Mouse (Mus musculus) limb, embryonic 13.5 days (tissue): Measurements from ENCODE around the gene Clasp1. TPM values are rescaled to one million over a fixed set of nuclear protein-coding genes. Genes with fewer than 3 reads are reported as not detected.

Experiments
- ATAC-seq: fragments of 200-750 bp; cut with Nextera tagmentation; 2 replicates; pipeline ENCODE4 v1.8.0; 2017; ENCODE audit warnings: low read depth, moderate number of reproducible peaks, moderate TSS enrichment; ENCODE audit not compliant: low FRiP score
- H3K27ac ChIP-seq: fragments of 300-500 bp; sonication (generic); 2 replicates; pipeline ENCODE4 v1.5.1; 2015; ENCODE audit warnings: inconsistent platforms, mild to moderate bottlenecking, moderate library complexity
- H3K27me3 ChIP-seq: fragments of 300-500 bp; sonication (generic); 2 replicates; pipeline ENCODE4 v1.6.1; 2015; ENCODE audit warnings: mild to moderate bottlenecking, inconsistent platforms
- H3K36me3 ChIP-seq: fragments of 300-500 bp; sonication (generic); 2 replicates; pipeline ENCODE4 v1.6.1; 2015; ENCODE audit warnings: inconsistent platforms, mild to moderate bottlenecking, moderate library complexity
- H3K4me1 ChIP-seq: fragments of 300-500 bp; sonication (generic); 2 replicates; pipeline ENCODE4 v1.6.1; 2015; ENCODE audit warnings: inconsistent platforms
- H3K4me2 ChIP-seq: fragments of 300-500 bp; sonication (generic); replicated peaks from 2 replicates; pipeline ENCODE4 v1.6.1; 2015; ENCODE audit warnings: inconsistent platforms, mild to moderate bottlenecking, moderate library complexity
- H3K4me3 ChIP-seq: fragments of 300-500 bp; sonication (generic); 2 replicates; pipeline ENCODE4 v1.5.1; 2015; ENCODE audit warnings: moderate library complexity, mild to moderate bottlenecking, inconsistent platforms
- H3K9ac ChIP-seq: fragments of 300-500 bp; sonication (generic); 2 replicates; pipeline ENCODE4 v1.6.1; 2015; ENCODE audit warnings: mild to moderate bottlenecking, inconsistent platforms
- H3K9me3 ChIP-seq: fragments of 300-500 bp; sonication (generic); 2 replicates; pipeline ENCODE4 v1.6.1; 2016; ENCODE audit warnings: inconsistent platforms
- WGBS: fragments of 180-500 bp; shearing (Covaris S2); methylation state at CpG from one replicate; pipeline ENCODE4 v1.1.7; 2015; 5-methylcytosine and 5-hydroxymethylcytosine counted together
- polyA plus RNA-seq: library from polyadenylated mRNA; unstranded; fragments of >200 nt; fragmentation: Nextera tagmentation; extraction: Ambion mirVana; gene quantifications from 2 replicates; pipeline ENCODE4 v1.2.1, GENCODE M21; 2015

The Clasp1 gene
- polyA plus RNA-seq, 1 experiment from 2014 or later, result 66.3 TPM

DNA sequence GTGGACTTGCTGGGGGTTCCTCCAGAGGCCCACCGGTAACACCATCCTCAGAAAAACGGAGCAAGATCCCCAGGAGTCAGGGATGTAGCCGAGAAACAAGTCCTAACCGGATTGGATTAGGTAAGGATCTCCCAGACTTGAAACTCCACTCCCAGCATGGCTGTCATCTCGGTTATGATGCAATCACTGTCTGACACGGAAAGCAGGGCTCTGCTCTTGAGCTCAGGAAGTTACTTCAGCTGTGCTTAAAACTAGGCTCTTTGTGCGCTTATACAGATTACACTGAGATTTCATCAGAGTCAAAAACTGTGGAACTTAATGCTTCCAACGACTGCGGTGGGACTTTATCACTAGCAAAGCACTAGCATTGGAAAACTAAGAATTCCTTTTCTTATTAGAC lies 136.5 kb downstream of the Clasp1 start:
- peaks cover 2% of the 10 kb centered on the region; the same call in 1 of the 2 replicates for H3K9me3 ChIP-seq
- peaks cover 76% of the 10 kb centered on the region for H3K36me3 ChIP-seq
- H3K27ac ChIP-seq, result no peak overlapping the region
- H3K4me3 ChIP-seq, result no peak overlapping the region
- no peak overlapping the region for H3K4me2 ChIP-seq
- no peak overlapping the region for H3K9ac ChIP-seq
- WGBS, result 88% methylated on average over 9 of the region's 9 CpGs
- H3K27me3 ChIP-seq, result no peaks in the 10 kb centered on the region
- no peaks in the 10 kb centered on the region for H3K4me1 ChIP-seq
- no peak for ATAC-seq

- no peaks in the 10 kb centered on the region for H3K27me3 ChIP-seq
- WGBS, result 88% methylated on average over 1 of the region's 1 CpGs
- H3K4me1 ChIP-seq, result no peaks in the 10 kb centered on the region
- peaks cover 92% of the 10 kb centered on the region for H3K36me3 ChIP-seq
- peaks cover 2% of the 10 kb centered on the region; the same call in 1 of the 2 replicates for H3K9me3 ChIP-seq
- H3K4me2 ChIP-seq, result no peak overlapping the region
- H3K9ac ChIP-seq, result no peak overlapping the region
- H3K4me3 ChIP-seq, result no peak overlapping the region
- H3K27ac ChIP-seq, result no peak overlapping the region
- ATAC-seq, result no peak
Observed at GRCm38 (mm10) chr1:118529213-118529612, 140.4 kb downstream of the Clasp1 start.

DNA sequence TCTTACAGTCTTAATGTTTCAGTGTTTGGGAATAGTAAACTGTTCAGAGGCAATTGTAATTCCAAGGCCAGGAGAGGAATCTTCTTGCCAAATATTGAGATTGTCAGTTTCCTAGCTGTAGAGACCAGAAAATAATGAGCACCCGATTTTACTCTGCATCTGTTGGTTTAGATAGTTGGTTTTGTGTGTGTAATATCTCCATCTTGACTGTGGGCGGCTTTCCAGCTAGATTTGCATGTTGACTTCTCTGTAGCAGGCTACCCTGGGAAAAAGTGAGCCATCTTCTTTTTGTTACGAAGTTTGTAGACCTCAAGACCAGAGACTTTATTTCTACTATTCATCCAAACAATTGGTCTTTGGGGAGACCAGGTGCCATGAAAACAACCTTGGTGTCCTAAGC lies 142.4 kb downstream of the Clasp1 start:
- Histone ChIP-seq H3K9me3 (peaks cover 2% of the 10 kb centered on the region; the same call in 1 of the 2 replicates), H3K4me1 (no peaks in the 10 kb centered on the region), H3K27me3 (no peaks in the 10 kb centered on the region), H3K4me2 (no peak overlapping the region), H3K36me3 (peaks cover 98% of the 10 kb centered on the region), H3K4me3 (no peak overlapping the region), H3K27ac (no peak overlapping the region), H3K9ac (no peak overlapping the region)
- WGBS, result 90% methylated on average over 3 of the region's 3 CpGs
- ATAC-seq, result no peak

DNA sequence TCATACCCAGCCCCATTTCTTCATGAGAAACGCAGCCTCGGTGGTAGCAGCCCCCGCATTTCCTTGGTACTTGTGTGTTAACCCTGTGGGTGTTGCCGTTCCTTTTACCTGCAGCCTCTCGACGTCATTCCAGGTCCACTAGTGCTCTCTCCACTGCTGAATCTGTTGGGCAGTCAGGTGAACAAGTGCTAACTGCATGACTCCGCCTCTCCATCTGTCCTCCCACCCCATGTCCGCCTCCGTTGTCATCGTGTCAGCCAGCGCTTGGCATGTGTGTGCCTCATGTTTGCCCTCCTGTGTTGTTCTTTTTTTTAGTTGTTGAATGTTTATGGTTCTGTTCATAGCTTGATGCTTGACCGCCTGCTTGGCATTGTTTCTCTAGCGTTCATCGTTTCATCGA lies 147.2 kb downstream of the Clasp1 start:
- ATAC-seq, result no peak
- 92% methylated on average over 15 of the region's 15 CpGs for WGBS
- no peak overlapping the region for H3K27ac ChIP-seq
- no peaks in the 10 kb centered on the region for H3K9me3 ChIP-seq
- peaks cover 80% of the 10 kb centered on the region for H3K36me3 ChIP-seq
- no peak overlapping the region for H3K4me2 ChIP-seq
- H3K27me3 ChIP-seq, result no peaks in the 10 kb centered on the region
- H3K4me1 ChIP-seq, result no peaks in the 10 kb centered on the region
- H3K4me3 ChIP-seq, result no peak overlapping the region
- H3K9ac ChIP-seq, result no peak overlapping the region

DNA sequence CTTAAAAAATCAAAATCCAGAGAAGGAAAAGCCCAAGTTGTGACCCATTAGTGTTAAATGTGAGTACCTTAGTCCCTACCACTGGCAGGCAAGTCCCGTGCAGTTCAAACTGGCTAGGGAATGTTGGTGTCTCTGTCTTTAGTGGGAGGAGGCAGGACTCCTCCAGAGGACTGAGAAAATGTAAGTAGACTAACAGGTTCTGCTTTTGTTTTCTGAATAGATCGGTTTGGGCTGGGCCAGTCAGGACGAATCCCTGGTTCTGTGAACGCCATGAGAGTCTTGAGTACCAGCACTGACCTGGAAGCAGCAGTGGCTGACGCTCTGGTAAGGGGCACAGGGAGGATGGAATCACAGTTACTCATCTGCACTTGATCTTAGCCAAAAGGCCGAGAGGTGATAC lies 150.2 kb downstream of the Clasp1 start:
- H3K27me3 ChIP-seq, result no peaks in the 10 kb centered on the region
- no peak overlapping the region for H3K9ac ChIP-seq
- 88% methylated on average over 6 of the region's 6 CpGs for WGBS
- H3K4me1 ChIP-seq, result no peaks in the 10 kb centered on the region
- no peaks in the 10 kb centered on the region for H3K9me3 ChIP-seq
- no peak for ATAC-seq
- H3K36me3 ChIP-seq, result peaks cover 73% of the 10 kb centered on the region
- H3K4me3 ChIP-seq, result no peak overlapping the region
- no peak overlapping the region for H3K27ac ChIP-seq
- H3K4me2 ChIP-seq, result no peak overlapping the region

GRCm38 (mm10) chr1:118542880-118543279 lies 154.0 kb downstream of the Clasp1 start:
- Histone ChIP-seq H3K4me1 (no peaks in the 10 kb centered on the region), H3K4me3 (no peak overlapping the region), H3K36me3 (peaks cover 76% of the 10 kb centered on the region), H3K27ac (no peak overlapping the region), H3K9ac (no peak overlapping the region), H3K9me3 (no peaks in the 10 kb centered on the region), H3K27me3 (no peaks in the 10 kb centered on the region), H3K4me2 (no peak overlapping the region)
- no peak for ATAC-seq
- WGBS, result 92% methylated on average over 7 of the region's 7 CpGs

- Histone ChIP-seq H3K4me1 (no peaks in the 10 kb centered on the region), H3K4me2 (no peak overlapping the region), H3K27ac (no peak overlapping the region), H3K9me3 (no peaks in the 10 kb centered on the region), H3K27me3 (no peaks in the 10 kb centered on the region), H3K36me3 (peaks cover 89% of the 10 kb centered on the region), H3K4me3 (no peak overlapping the region), H3K9ac (no peak overlapping the region)
- WGBS, result 91% methylated on average over 5 of the region's 5 CpGs
- no peak for ATAC-seq
Observed at GRCm38 (mm10) chr1:118548769-118549168, 159.9 kb downstream of the Clasp1 start.

DNA sequence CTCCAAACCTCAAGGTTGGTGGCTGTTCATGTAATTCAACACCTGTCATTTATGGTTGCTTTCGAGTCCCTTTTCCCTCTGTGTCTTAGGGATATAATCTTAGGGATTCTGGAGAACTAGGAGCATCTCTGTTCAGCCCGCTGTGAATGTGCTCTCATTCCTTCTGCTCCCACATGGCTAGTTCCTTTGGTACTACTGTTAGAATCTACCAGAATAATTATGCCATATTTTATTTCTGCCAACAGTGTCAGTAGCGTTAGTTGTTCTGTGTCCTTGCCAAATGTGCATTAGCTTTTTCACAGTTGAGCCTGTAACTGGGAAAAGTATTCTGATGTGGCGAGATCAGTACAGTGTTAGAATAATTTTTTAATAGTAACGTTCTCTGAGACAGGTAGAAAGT lies 162.3 kb downstream of the Clasp1 start:
- WGBS, result 89% methylated on average over 5 of the region's 5 CpGs
- H3K4me1 ChIP-seq, result no peaks in the 10 kb centered on the region
- H3K9me3 ChIP-seq, result no peaks in the 10 kb centered on the region
- H3K27me3 ChIP-seq, result no peaks in the 10 kb centered on the region
- no peak for ATAC-seq
- no peak overlapping the region for H3K9ac ChIP-seq
- H3K36me3 ChIP-seq, result peaks cover 93% of the 10 kb centered on the region
- H3K27ac ChIP-seq, result no peak overlapping the region
- no peak overlapping the region for H3K4me3 ChIP-seq
- H3K4me2 ChIP-seq, result no peak overlapping the region

DNA sequence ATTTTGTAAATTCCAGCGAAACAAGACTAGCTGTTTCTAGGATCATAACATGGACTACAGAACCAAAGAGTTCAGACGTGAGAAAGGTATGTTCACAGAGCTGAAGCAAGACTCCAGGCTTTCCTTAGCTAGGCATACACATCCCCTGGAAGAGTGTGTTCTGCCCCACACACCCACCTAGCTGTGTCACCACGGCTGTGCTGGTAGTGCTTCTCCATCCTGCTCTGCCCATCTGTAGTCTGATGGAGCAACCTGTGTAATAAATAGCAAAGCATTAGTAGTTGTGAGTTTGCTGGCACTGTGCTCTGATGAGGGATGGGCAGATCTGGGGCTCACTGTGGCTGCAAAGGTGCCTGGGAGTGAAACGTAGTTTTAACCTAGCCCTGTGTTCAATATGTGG lies 163.2 kb downstream of the Clasp1 start:
- no peak overlapping the region for H3K9ac ChIP-seq
- H3K9me3 ChIP-seq, result no peaks in the 10 kb centered on the region
- H3K4me3 ChIP-seq, result no peak overlapping the region
- H3K27ac ChIP-seq, result no peak overlapping the region
- peaks cover 95% of the 10 kb centered on the region for H3K36me3 ChIP-seq
- no peak for ATAC-seq
- no peak overlapping the region for H3K4me2 ChIP-seq
- no peaks in the 10 kb centered on the region for H3K4me1 ChIP-seq
- WGBS, result 88% methylated on average over 4 of the region's 4 CpGs
- no peaks in the 10 kb centered on the region for H3K27me3 ChIP-seq

DNA sequence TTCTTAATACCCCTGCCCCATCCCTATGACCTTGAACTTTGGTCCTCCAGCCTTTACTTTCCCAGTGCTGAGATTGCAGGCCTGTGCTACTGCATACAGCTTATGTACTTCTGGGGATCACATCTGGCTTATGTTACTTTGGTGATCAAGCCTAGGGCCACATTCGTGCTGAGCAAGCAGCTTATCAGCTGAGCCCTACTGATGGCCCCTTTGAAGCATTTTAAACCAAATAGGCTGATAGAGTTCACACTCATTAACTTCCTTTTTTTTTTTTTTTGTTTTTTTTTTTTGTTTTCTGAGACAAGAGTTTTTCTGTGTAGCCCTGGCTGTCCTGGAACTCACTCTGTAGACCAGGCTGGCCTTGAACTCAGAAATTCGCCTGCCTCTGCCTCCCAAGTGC lies 164.2 kb downstream of the Clasp1 start:
- no peak overlapping the region for H3K4me2 ChIP-seq
- H3K27ac ChIP-seq, result no peak overlapping the region
- WGBS, result 91% methylated on average over 2 of the region's 2 CpGs
- H3K4me1 ChIP-seq, result no peaks in the 10 kb centered on the region
- no peak overlapping the region for H3K4me3 ChIP-seq
- no peak overlapping the region for H3K9ac ChIP-seq
- no peaks in the 10 kb centered on the region for H3K27me3 ChIP-seq
- H3K36me3 ChIP-seq, result peaks cover 95% of the 10 kb centered on the region
- no peaks in the 10 kb centered on the region for H3K9me3 ChIP-seq
- no peak for ATAC-seq

GRCm38 (mm10) chr1:118553451-118553850 lies 164.6 kb downstream of the Clasp1 start:
- H3K27ac ChIP-seq, result no peak overlapping the region
- H3K4me1 ChIP-seq, result no peaks in the 10 kb centered on the region
- no peak for ATAC-seq
- H3K4me3 ChIP-seq, result no peak overlapping the region
- H3K9ac ChIP-seq, result no peak overlapping the region
- 88% methylated on average over 3 of the region's 3 CpGs for WGBS
- peaks cover 94% of the 10 kb centered on the region for H3K36me3 ChIP-seq
- no peaks in the 10 kb centered on the region for H3K27me3 ChIP-seq
- no peaks in the 10 kb centered on the region for H3K9me3 ChIP-seq
- no peak overlapping the region for H3K4me2 ChIP-seq

- Histone ChIP-seq H3K9ac (no peak overlapping the region), H3K4me3 (no peak overlapping the region), H3K9me3 (no peaks in the 10 kb centered on the region), H3K27ac (no peak overlapping the region), H3K27me3 (no peaks in the 10 kb centered on the region), H3K36me3 (peaks cover 88% of the 10 kb centered on the region), H3K4me2 (no peak overlapping the region), H3K4me1 (no peaks in the 10 kb centered on the region)
- 86% methylated on average over 5 of the region's 5 CpGs for WGBS
- no peak for ATAC-seq
Observed at GRCm38 (mm10) chr1:118554961-118555360, 166.1 kb downstream of the Clasp1 start.

- Histone ChIP-seq H3K4me1 (no peaks in the 10 kb centered on the region), H3K27ac (no peak overlapping the region), H3K27me3 (no peaks in the 10 kb centered on the region), H3K4me2 (no peak overlapping the region), H3K9me3 (no peaks in the 10 kb centered on the region), H3K9ac (no peak overlapping the region), H3K4me3 (no peak overlapping the region), H3K36me3 (peaks cover 85% of the 10 kb centered on the region)
- ATAC-seq, result no peak
- 88% methylated on average over 2 of the region's 2 CpGs for WGBS
Observed at GRCm38 (mm10) chr1:118559716-118560115, 170.9 kb downstream of the Clasp1 start.
